Mouse (Mus musculus) megakaryocyte, embryonic 14.5 days (primary cell): ENCODE data around the gene Hrh2. TPM values are rescaled to one million over a fixed set of nuclear protein-coding genes. Genes with fewer than 3 reads are reported as not detected.

Experiments used
- H3K27me3 ChIP-seq: replicated peaks from 2 replicates; pipeline ENCODE3; 2012; ENCODE audit warnings: inconsistent platforms
- H3K36me3 ChIP-seq: replicated peaks from 2 replicates; pipeline ENCODE3; 2012; ENCODE audit warnings: low read length, inconsistent platforms, mixed read lengths
- H3K4me1 ChIP-seq: 2 replicates; pipeline ENCODE4 v1.6.1; 2012; ENCODE audit warnings: inconsistent platforms
- H3K4me3 ChIP-seq: replicated peaks from 2 replicates; pipeline ENCODE3; 2012; ENCODE audit warnings: moderate library complexity, mild to moderate bottlenecking, inconsistent platforms
- H3K9me3 ChIP-seq: 2 replicates; pipeline ENCODE4 v1.6.1; 2012; ENCODE audit warnings: inconsistent platforms
- FLI1 ChIP-seq: IDR thresholded peaks from 2 replicates; pipeline ENCODE4 v1.6.1; 2012; ENCODE audit warnings: low read length, inconsistent platforms, mixed read lengths
- GATA1 ChIP-seq: IDR thresholded peaks from 3 replicates; pipeline ENCODE4 v1.6.1; 2012; ENCODE audit warnings: mixed read lengths, low read length, inconsistent platforms, borderline replicate concordance
- polyA plus RNA-seq: library from polyadenylated mRNA; stranded (reverse); fragments of >175 nt; gene quantifications from 2 replicates; pipeline ENCODE4 v1.2.3, GENCODE M21; 2012; ENCODE audit warnings: low replicate concordance; ENCODE audit not compliant: insufficient read depth

Gene Hrh2
- polyA plus RNA-seq, 1 experiment: 0.22 TPM

DNA sequence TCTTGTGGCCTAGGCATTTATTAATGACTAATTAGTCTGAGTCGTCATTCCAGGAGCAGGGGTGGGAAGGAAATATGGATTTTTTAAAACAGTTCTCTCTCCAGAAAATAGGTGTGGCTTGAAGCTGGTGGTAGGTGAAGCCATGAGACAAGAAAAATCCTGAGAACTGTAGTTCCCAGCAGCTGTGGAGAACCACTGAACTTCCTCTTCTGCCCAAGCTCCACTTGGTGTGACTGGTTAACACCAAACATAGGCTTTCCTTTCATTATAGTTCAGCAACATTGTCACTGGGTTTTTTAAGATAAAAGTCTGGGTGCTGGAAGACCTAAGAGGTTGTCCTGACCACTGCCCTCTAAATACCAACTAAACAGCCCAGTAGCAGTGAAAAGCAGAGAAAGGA lies 31.4 kb upstream of the Hrh2 start:
- H3K4me3 ChIP-seq: no peak overlapping the region
- H3K36me3 ChIP-seq: no peaks in the 10 kb centered on the region
- H3K9me3 ChIP-seq: no peaks in the 10 kb centered on the region
- H3K27me3 ChIP-seq: peaks cover 39% of the 10 kb centered on the region
- H3K4me1 ChIP-seq: peaks cover 21% of the 10 kb centered on the region
- no peak for TF ChIP-seq FLI1

DNA sequence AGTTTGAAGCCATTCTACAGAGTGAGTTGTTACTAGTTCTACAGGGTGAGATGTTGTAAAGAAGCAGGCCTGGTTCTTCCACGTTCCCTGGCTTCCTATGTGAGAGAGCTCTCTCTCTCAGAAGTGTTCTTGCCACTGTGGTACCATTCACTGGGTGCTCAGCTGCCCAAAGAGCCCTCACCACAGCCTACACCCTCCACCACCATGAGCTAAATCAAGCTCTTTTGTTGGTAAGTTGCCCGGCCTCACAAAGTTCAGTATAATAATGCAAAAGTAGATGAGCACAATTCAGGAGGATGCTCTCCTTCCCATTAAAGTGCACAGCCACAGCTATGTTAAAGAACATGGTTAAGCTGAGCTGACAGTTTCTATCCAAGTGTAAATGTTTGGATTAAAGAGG lies 30.4 kb upstream of the Hrh2 start:
- TF ChIP-seq GATA1 (no peak), FLI1 (no peak)
- Histone ChIP-seq H3K36me3 (no peaks in the 10 kb centered on the region), H3K9me3 (no peaks in the 10 kb centered on the region), H3K4me1 (peaks cover 21% of the 10 kb centered on the region), H3K27me3 (peaks cover 44% of the 10 kb centered on the region), H3K4me3 (no peak overlapping the region)

DNA sequence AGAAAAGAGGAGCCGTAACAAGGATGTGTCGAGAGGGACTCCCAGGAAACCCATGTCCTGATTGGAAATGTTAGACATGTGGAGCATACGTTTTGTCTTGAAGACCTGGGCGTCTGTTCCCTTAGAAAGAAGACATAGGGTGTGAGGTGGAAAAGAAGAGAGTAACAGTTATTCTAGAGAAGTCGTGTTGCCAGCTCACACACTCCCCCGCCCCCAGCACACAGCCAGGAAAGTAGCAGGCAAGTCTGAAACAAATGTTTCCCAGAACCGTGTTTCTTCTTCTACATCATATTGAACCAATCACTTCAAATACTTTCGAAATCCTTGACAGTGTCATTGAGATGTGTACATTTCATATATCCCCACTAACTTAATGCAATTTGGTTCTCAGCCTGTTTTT lies 28.6 kb upstream of the Hrh2 start:
- TF ChIP-seq FLI1 (no peak), GATA1 (no peak)
- Histone ChIP-seq H3K27me3 (peaks cover 30% of the 10 kb centered on the region), H3K9me3 (no peaks in the 10 kb centered on the region), H3K4me3 (no peak overlapping the region), H3K36me3 (no peaks in the 10 kb centered on the region), H3K4me1 (peaks cover 14% of the 10 kb centered on the region)

DNA sequence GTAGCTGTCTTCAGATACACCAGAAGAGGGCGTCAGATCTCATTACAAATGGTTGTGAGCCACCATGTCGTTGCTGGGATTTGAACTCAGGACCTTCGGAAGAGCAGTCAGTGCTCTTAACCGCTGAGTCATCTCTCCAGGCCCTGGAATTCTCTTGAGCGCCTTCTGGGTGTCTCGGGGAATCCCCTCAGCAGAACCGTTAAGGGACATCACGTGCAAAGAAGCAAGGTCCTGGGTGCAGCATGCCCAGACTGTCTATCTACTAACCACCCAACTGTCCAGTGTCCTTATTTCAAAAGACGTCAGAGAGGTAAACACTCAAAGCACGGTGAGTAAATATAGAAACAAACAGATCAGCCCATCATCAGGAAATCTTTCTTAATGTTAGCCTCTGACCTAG lies 27.5 kb upstream of the Hrh2 start:
- peaks cover 7% of the 10 kb centered on the region for H3K9me3 ChIP-seq
- no peak overlapping the region for H3K4me3 ChIP-seq
- H3K4me1 ChIP-seq: peaks cover 11% of the 10 kb centered on the region
- peaks cover 23% of the 10 kb centered on the region for H3K27me3 ChIP-seq
- TF ChIP-seq GATA1 (no peak), FLI1 (no peak)
- H3K36me3 ChIP-seq: no peaks in the 10 kb centered on the region

DNA sequence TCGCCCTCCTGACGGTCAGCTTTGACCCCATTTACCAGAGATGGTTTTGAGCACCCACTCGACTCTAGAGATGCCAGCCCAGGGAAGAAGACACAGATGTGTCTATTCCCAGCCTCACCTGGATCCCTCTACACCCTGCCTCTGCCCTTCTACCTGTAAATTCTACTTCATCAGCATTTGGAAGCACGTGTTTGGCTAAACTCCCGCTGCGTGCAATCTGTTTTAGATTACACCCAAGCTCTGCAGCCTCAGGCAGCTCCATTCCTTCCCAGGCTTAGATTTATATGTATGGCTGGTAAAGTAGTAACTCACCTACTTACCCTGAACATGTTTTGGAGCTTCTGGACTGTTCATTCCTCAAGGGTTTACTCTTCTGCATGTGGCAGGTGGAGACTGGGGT lies 26.9 kb upstream of the Hrh2 start:
- H3K9me3 ChIP-seq: peaks cover 8% of the 10 kb centered on the region
- H3K36me3 ChIP-seq: no peaks in the 10 kb centered on the region
- H3K4me1 ChIP-seq: peaks cover 11% of the 10 kb centered on the region
- TF ChIP-seq FLI1 (no peak), GATA1 (no peak)
- H3K4me3 ChIP-seq: no peak overlapping the region
- H3K27me3 ChIP-seq: peaks cover 23% of the 10 kb centered on the region

DNA sequence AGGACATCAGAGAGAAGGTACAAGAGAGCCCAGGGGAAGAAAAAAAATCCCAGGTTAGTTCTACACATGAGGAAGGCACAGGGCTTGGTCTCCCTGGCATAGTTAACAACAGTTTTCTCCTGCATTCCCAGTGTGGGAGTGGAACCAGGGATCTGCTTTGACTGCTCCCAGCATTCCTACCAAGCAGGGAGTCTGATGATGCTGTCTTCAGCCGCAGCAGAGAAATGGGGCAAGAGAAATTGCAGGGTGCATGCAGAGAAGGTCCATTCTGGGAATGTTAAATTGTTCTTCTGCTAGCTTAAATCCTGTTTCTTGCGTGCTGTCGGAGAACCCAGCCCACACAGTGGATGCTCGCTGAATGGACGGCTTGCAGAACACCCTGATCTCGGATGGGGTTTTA lies 26.2 kb upstream of the Hrh2 start:
- Histone ChIP-seq H3K4me3 (no peak overlapping the region), H3K9me3 (peaks cover 15% of the 10 kb centered on the region), H3K36me3 (no peaks in the 10 kb centered on the region), H3K4me1 (peaks cover 4% of the 10 kb centered on the region), H3K27me3 (peaks cover 23% of the 10 kb centered on the region)
- TF ChIP-seq FLI1: no peak
- no peak for TF ChIP-seq GATA1

DNA sequence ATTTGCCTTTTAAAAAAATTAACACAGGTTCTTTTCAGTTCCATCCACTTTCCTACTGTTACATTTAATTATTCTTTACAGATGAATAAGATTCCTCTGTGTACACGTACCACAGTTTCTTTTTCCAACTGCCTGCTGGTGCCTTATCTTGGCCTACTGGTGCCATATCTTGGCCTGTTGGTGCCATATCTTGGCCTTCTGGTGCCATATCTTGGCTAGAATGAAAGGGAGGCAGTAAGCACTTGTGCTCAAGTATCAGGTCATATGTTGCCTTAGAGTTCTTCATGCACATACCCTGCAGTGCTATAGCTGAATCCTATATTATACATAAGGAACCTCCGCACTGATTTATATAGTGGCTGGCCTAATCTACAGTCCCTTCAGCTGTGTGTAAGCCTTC lies 24.9 kb upstream of the Hrh2 start:
- peaks cover 8% of the 10 kb centered on the region for H3K4me1 ChIP-seq
- H3K27me3 ChIP-seq: peaks cover 21% of the 10 kb centered on the region
- peaks cover 18% of the 10 kb centered on the region for H3K9me3 ChIP-seq
- no peak overlapping the region for H3K4me3 ChIP-seq
- no peaks in the 10 kb centered on the region for H3K36me3 ChIP-seq
- TF ChIP-seq FLI1: no peak
- TF ChIP-seq GATA1: no peak

DNA sequence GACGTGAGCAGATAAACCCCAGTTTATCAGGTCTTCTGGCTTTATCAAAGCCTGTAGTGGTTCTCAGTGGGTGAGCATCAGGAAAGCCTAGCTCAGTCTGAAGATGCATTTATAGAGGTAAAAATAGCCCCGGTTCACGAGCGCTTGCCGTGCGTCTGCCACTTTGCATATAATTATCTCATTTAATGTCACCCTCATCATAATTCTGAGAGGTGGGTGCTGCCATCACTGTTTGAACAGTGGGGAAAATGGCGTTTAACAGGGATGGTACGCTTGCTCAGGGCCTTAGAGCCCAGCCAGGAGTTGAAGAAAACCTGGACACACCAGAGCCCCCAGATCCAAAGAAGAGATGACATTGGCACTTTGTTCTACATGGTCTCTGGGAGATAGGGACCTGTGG lies 23.3 kb upstream of the Hrh2 start:
- H3K4me3 ChIP-seq: no peak overlapping the region
- peaks cover 10% of the 10 kb centered on the region for H3K4me1 ChIP-seq
- TF ChIP-seq FLI1 (no peak), GATA1 (no peak)
- peaks cover 22% of the 10 kb centered on the region for H3K9me3 ChIP-seq
- H3K27me3 ChIP-seq: peaks cover 26% of the 10 kb centered on the region
- H3K36me3 ChIP-seq: no peaks in the 10 kb centered on the region

DNA sequence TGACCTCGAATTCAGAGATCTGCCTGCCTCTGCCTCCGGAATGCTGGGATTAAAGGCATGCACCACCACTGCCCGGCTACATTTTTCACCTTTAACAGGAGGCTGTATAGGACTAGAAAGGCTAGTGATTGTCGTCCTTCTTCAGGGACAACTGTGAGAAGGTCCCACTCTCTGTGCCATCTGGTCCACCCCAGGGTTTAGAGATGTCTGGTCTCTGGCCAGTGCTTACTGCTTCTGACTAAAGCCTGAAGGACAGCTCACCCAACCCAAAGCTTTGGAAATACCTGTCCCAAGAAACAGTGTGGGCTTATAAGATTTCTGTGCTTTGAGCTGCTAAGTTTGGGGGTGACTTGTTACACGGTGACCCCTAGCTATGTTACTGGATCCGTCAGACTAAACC lies 21.6 kb upstream of the Hrh2 start:
- TF ChIP-seq FLI1: no peak
- TF ChIP-seq GATA1: no peak
- Histone ChIP-seq H3K4me1 (peaks cover 22% of the 10 kb centered on the region), H3K9me3 (peaks cover 31% of the 10 kb centered on the region)

DNA sequence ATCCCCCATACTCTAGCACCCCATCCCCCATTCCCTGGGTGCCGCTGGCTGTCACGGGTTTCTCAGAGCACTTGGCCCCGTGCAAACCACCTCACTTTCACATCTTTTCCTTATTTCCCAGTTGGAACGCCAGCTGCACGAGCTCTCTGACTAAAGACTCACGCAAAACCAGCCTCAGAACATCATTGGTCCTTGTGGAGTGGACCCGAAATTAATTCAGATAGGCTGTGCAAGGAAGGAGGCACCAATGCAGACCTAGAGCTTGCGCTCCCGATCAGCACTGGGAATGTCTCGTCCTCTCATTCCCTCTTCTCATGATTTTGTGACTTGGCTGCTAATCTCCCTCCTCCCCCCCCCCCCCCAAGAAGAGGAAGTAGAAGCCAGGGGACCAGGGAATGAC lies 20.6 kb upstream of the Hrh2 start:
- TF ChIP-seq GATA1 (no peak), FLI1 (no peak)
- peaks cover 31% of the 10 kb centered on the region for H3K9me3 ChIP-seq
- H3K4me3 ChIP-seq: no peak overlapping the region
- H3K27me3 ChIP-seq: peaks cover 15% of the 10 kb centered on the region
- peaks cover 30% of the 10 kb centered on the region for H3K4me1 ChIP-seq
- H3K36me3 ChIP-seq: peaks cover 4% of the 10 kb centered on the region

More for the DNA sequence above, 21.6 kb upstream of the Hrh2 start:
- peaks cover 4% of the 10 kb centered on the region for H3K36me3 ChIP-seq
- no peak overlapping the region for H3K4me3 ChIP-seq
- peaks cover 21% of the 10 kb centered on the region for H3K27me3 ChIP-seq

DNA sequence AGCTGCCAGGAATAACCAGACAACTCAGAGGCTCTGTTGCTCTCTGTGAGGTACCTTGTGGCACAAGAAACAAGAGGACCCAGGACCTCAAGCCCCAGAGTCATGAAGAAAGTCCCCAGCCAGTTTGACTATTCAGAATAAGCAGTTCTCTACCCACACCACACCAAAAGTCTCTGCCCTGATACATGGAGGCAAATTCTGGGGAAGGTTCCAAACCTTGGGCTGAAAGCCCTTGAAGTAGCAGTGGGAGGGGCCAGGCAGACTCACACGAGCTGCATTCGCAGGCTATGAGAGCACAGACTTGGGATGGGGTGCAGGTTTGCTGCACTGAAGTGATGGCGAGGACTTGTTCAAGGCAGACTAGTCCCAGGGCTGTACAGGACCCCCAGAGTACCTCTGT lies 20.2 kb upstream of the Hrh2 start:
- peaks cover 15% of the 10 kb centered on the region for H3K27me3 ChIP-seq
- H3K4me1 ChIP-seq: peaks cover 34% of the 10 kb centered on the region
- TF ChIP-seq GATA1 (no peak), FLI1 (no peak)
- H3K9me3 ChIP-seq: peaks cover 31% of the 10 kb centered on the region
- H3K4me3 ChIP-seq: no peak overlapping the region
- H3K36me3 ChIP-seq: peaks cover 4% of the 10 kb centered on the region
